Mouse (Mus musculus): ENCODE data around the gene Aaas. TPM values are rescaled to one million over a fixed set of nuclear protein-coding genes. Genes with fewer than 3 reads are reported as not detected.

Gene Aaas
- polyA plus RNA-seq, 1 experiment from 2014 or later = 18.0 TPM

- Histone ChIP-seq H3K79me2 (ENCODE audit: inconsistent target) (no peaks in the 10 kb centered on the region), H3K4me3 (ENCODE audit: inconsistent target) (no peak overlapping the region), H3K36me3 (ENCODE audit: inconsistent target) (no peaks in the 10 kb centered on the region), H3K27ac (no peak overlapping the region)
- WGBS (ENCODE audit: missing documents) = 35% methylated on average over 13 of the region's 13 CpGs
Observed at GRCm38 (mm10) chr15:102369972-102370371, 19.4 kb upstream of the Aaas start.

- no peaks in the 10 kb centered on the region for H3K79me2 ChIP-seq (ENCODE audit: inconsistent target)
- H3K27ac ChIP-seq = no peak within 1 kb of the TSS
- no peak within 1 kb of the TSS for H3K4me3 ChIP-seq (ENCODE audit: inconsistent target)
- no peaks in the 10 kb centered on the region for H3K36me3 ChIP-seq (ENCODE audit: inconsistent target)
- 8% methylated on average over 15 of the region's 15 CpGs for WGBS (ENCODE audit: missing documents)
Observed at GRCm38 (mm10) chr15:102366733-102367344, 16.3 kb upstream of the Aaas start, which contains the start of gene Sp7. TSS of gene Sp7 (minus strand) at chr15:102367182.

GRCm38 (mm10) chr15:102366238-102366637, 15.7 kb upstream of the Aaas start:
- WGBS (ENCODE audit: missing documents) = 57% methylated on average over 6 of the region's 7 CpGs
- H3K36me3 ChIP-seq (ENCODE audit: inconsistent target) = no peaks in the 10 kb centered on the region

GRCm38 (mm10) chr15:102364678-102365077, 14.1 kb upstream of the Aaas start:
- no peaks in the 10 kb centered on the region for H3K36me3 ChIP-seq (ENCODE audit: inconsistent target)
- H3K4me3 ChIP-seq (ENCODE audit: inconsistent target) = no peak overlapping the region
- H3K27ac ChIP-seq = no peak overlapping the region
- WGBS (ENCODE audit: missing documents) = 100% methylated on average over 1 of the region's 1 CpGs
- no peaks in the 10 kb centered on the region for H3K79me2 ChIP-seq (ENCODE audit: inconsistent target)

More at GRCm38 (mm10) chr15:102366238-102366637, 15.7 kb upstream of the Aaas start:
- Histone ChIP-seq H3K4me3 (ENCODE audit: inconsistent target) (no peak overlapping the region), H3K27ac (no peak overlapping the region), H3K79me2 (ENCODE audit: inconsistent target) (no peaks in the 10 kb centered on the region)

GRCm38 (mm10) chr15:102362648-102363047, 12.1 kb upstream of the Aaas start:
- Histone ChIP-seq H3K4me3 (ENCODE audit: inconsistent target) (no peak overlapping the region), H3K36me3 (ENCODE audit: inconsistent target) (no peaks in the 10 kb centered on the region), H3K27ac (no peak overlapping the region), H3K79me2 (ENCODE audit: inconsistent target) (no peaks in the 10 kb centered on the region)
- WGBS (ENCODE audit: missing documents) = 6% methylated on average over 14 of the region's 14 CpGs

- 63% methylated on average over 5 of the region's 5 CpGs for WGBS (ENCODE audit: missing documents)
- Histone ChIP-seq H3K36me3 (ENCODE audit: inconsistent target) (no peaks in the 10 kb centered on the region), H3K4me3 (ENCODE audit: inconsistent target) (no peak overlapping the region), H3K27ac (no peak overlapping the region), H3K79me2 (ENCODE audit: inconsistent target) (no peaks in the 10 kb centered on the region)
Observed at GRCm38 (mm10) chr15:102358834-102359233, 8.3 kb upstream of the Aaas start.

GRCm38 (mm10) chr15:102358126-102358525, 7.6 kb upstream of the Aaas start:
- Histone ChIP-seq H3K79me2 (ENCODE audit: inconsistent target) (no peaks in the 10 kb centered on the region), H3K27ac (no peak overlapping the region), H3K4me3 (ENCODE audit: inconsistent target) (no peak overlapping the region), H3K36me3 (ENCODE audit: inconsistent target) (no peaks in the 10 kb centered on the region)
- 4% methylated on average over 24 of the region's 25 CpGs for WGBS (ENCODE audit: missing documents)

GRCm38 (mm10) chr15:102356501-102357325, 6.1 kb upstream of the Aaas start:
- WGBS (ENCODE audit: missing documents) = 74% methylated on average over 16 of the region's 16 CpGs
- no peak overlapping the region for H3K4me3 ChIP-seq (ENCODE audit: inconsistent target)

GRCm38 (mm10) chr15:102355871-102356441, 5.4 kb upstream of the Aaas start:
- Histone ChIP-seq H3K4me3 (ENCODE audit: inconsistent target) (no peak overlapping the region), H3K36me3 (ENCODE audit: inconsistent target) (no peaks in the 10 kb centered on the region), H3K27ac (no peak overlapping the region), H3K79me2 (ENCODE audit: inconsistent target) (no peaks in the 10 kb centered on the region)
- WGBS (ENCODE audit: missing documents) = 17% methylated on average over 38 of the region's 38 CpGs

More at GRCm38 (mm10) chr15:102356501-102357325, 6.1 kb upstream of the Aaas start:
- H3K27ac ChIP-seq = no peak overlapping the region
- no peaks in the 10 kb centered on the region for H3K36me3 ChIP-seq (ENCODE audit: inconsistent target)
- H3K79me2 ChIP-seq (ENCODE audit: inconsistent target) = no peaks in the 10 kb centered on the region

GRCm38 (mm10) chr15:102355134-102355870, 4.7 kb upstream of the Aaas start:
- no peaks in the 10 kb centered on the region for H3K79me2 ChIP-seq (ENCODE audit: inconsistent target)
- H3K36me3 ChIP-seq (ENCODE audit: inconsistent target) = no peaks in the 10 kb centered on the region
- H3K27ac ChIP-seq = no peak overlapping the region
- 4% methylated on average over 29 of the region's 49 CpGs for WGBS (ENCODE audit: missing documents)
- no peak overlapping the region for H3K4me3 ChIP-seq (ENCODE audit: inconsistent target)

- H3K79me2 ChIP-seq (ENCODE audit: inconsistent target) = peaks cover 10% of the 10 kb centered on the region; the same call in 1 of the 2 replicates
- no peak overlapping the region for H3K27ac ChIP-seq
- H3K36me3 ChIP-seq (ENCODE audit: inconsistent target) = no peaks in the 10 kb centered on the region
- H3K4me3 ChIP-seq (ENCODE audit: inconsistent target) = no peak overlapping the region
- 80% methylated on average over 2 of the region's 2 CpGs for WGBS (ENCODE audit: missing documents)
Observed at GRCm38 (mm10) chr15:102353986-102354385, 3.4 kb upstream of the Aaas start.

- no peak overlapping the region for H3K27ac ChIP-seq
- H3K79me2 ChIP-seq (ENCODE audit: inconsistent target) = peaks cover 10% of the 10 kb centered on the region; the same call in 1 of the 2 replicates
- H3K36me3 ChIP-seq (ENCODE audit: inconsistent target) = no peaks in the 10 kb centered on the region
- no peak overlapping the region for H3K4me3 ChIP-seq (ENCODE audit: inconsistent target)
- 67% methylated on average over 2 of the region's 2 CpGs for WGBS (ENCODE audit: missing documents)
Observed at GRCm38 (mm10) chr15:102352177-102352576, 1.6 kb upstream of the Aaas start.

GRCm38 (mm10) chr15:102350942-102351291, 346 bp upstream of the Aaas start:
- WGBS (ENCODE audit: missing documents) = 13% methylated on average over 11 of the region's 11 CpGs
- H3K27ac ChIP-seq = peak overlapping the region; percentile 61
- H3K79me2 ChIP-seq (ENCODE audit: inconsistent target) = peaks cover 10% of the 10 kb centered on the region; the same call in 1 of the 2 replicates
- peak overlapping the region; percentile 95 for H3K4me3 ChIP-seq (ENCODE audit: inconsistent target)
- H3K36me3 ChIP-seq (ENCODE audit: inconsistent target) = no peaks in the 10 kb centered on the region; the same call in 1 of the 2 replicates

- Histone ChIP-seq H3K27ac (no peak overlapping the region), H3K79me2 (ENCODE audit: inconsistent target) (peaks cover 10% of the 10 kb centered on the region; the same call in 1 of the 2 replicates), H3K4me3 (ENCODE audit: inconsistent target) (no peak overlapping the region), H3K36me3 (ENCODE audit: inconsistent target) (peaks cover 16% of the 10 kb centered on the region; the same call in 1 of the 2 replicates)
- WGBS (ENCODE audit: missing documents) = 94% methylated on average over 4 of the region's 4 CpGs
Observed at GRCm38 (mm10) chr15:102346444-102346843, 4.1 kb downstream of the Aaas start.
